Mouse (Mus musculus) forebrain, embryonic 10.5 days (tissue): ENCODE data around the gene Dyrk2. TPM values are rescaled to one million over a fixed set of nuclear protein-coding genes. Genes with fewer than 3 reads are reported as not detected.
A peak's percentile ranks its signal among the peaks of the same experiment; 100 is the strongest.

Source experiments
- DNase-seq: peaks from one replicate; pipeline ENCODE4 v3.0.0-alpha.2; 2017; ENCODE audit warnings: low spot score; ENCODE audit errors: extremely low spot score
- H3K27ac ChIP-seq: fragments of 300-500 bp; sonication (generic); 2 replicates; pipeline ENCODE4 v1.5.1; 2016; ENCODE audit warnings: mild to moderate bottlenecking
- H3K27me3 ChIP-seq: fragments of 300-500 bp; sonication (generic); 2 replicates; pipeline ENCODE4 v1.6.1; 2016; ENCODE audit warnings: mild to moderate bottlenecking; ENCODE audit not compliant: poor library complexity, severe bottlenecking
- H3K36me3 ChIP-seq: fragments of 300-500 bp; sonication (generic); replicated peaks from 2 replicates; pipeline ENCODE4 v1.6.1; 2016; ENCODE audit warnings: mild to moderate bottlenecking, moderate library complexity
- H3K4me1 ChIP-seq: fragments of 300-500 bp; sonication (generic); 2 replicates; pipeline ENCODE4 v1.6.1; 2016
- H3K4me3 ChIP-seq: fragments of 300-500 bp; sonication (generic); 2 replicates; pipeline ENCODE4 v1.5.1; 2016; ENCODE audit warnings: mild to moderate bottlenecking, moderate library complexity
- H3K9me3 ChIP-seq: fragments of 300-500 bp; sonication (generic); 2 replicates; pipeline ENCODE4 v1.6.1; 2016; ENCODE audit warnings: mild to moderate bottlenecking, moderate library complexity
- WGBS: fragments of 180-500 bp; shearing (Covaris S2); methylation state at CpG from one replicate; pipeline ENCODE4 v1.1.7; 2016; 5-methylcytosine and 5-hydroxymethylcytosine counted together
- polyA plus RNA-seq: library from polyadenylated mRNA; unstranded; fragments of >200 nt; fragmentation: Nextera tagmentation; extraction: Ambion mirVana; gene quantifications from 2 replicates; pipeline ENCODE4 v1.2.1, GENCODE M21; 2016

The Dyrk2 gene
- polyA plus RNA-seq, 1 experiment from 2014 or later, result 7.2 TPM

DNA sequence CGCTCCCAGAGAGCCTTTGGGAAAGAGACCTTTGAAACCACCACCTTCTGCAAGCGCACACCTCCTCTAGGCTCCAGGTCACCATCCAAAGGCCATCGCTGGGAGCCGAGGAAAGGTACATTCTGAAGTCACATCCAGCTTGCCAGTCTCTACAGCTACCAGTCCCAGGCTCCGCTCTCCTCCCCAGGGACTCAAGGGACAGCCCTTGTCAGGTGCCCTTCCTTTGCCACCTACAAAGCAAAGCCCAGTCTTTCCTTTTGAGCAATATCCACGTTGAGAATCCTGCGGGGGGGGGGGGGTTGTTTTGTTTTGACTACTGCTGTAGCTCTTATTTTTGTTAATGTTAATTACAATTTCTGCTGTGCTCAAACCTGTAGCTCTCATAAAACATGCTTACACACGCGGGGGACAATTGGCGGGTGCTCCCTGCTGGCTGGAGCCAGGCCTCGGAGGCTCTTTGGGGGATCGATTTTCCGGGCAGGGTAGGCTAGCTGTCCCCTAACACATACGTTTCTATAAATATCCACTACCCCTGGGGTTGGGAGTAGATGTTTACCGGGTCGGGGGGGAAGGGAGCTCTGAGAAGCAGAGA, 2.6 kb downstream of the Dyrk2 start:
- DNase-seq, result no peak
- Histone ChIP-seq H3K27me3 (no peaks in the 10 kb centered on the region), H3K36me3 (peaks cover 40% of the 10 kb centered on the region), H3K9me3 (peaks cover 6% of the 10 kb centered on the region; the same call in 1 of the 2 replicates), H3K4me3 (peak overlapping the region; percentile 97), H3K27ac (peak overlapping the region; percentile 99), H3K4me1 (peaks cover 54% of the 10 kb centered on the region)
- WGBS, result 12% methylated on average over 16 of the region's 16 CpGs

- Histone ChIP-seq H3K4me3 (no peak overlapping the region), H3K36me3 (peaks cover 64% of the 10 kb centered on the region), H3K9me3 (peaks cover 31% of the 10 kb centered on the region), H3K27ac (no peak overlapping the region), H3K27me3 (no peaks in the 10 kb centered on the region), H3K4me1 (peaks cover 37% of the 10 kb centered on the region)
- WGBS, result 97% methylated on average over 7 of the region's 7 CpGs
- no peak for DNase-seq
Measured at GRCm38 (mm10) chr10:118864976-118865375, 5.0 kb downstream of the Dyrk2 start.

DNA sequence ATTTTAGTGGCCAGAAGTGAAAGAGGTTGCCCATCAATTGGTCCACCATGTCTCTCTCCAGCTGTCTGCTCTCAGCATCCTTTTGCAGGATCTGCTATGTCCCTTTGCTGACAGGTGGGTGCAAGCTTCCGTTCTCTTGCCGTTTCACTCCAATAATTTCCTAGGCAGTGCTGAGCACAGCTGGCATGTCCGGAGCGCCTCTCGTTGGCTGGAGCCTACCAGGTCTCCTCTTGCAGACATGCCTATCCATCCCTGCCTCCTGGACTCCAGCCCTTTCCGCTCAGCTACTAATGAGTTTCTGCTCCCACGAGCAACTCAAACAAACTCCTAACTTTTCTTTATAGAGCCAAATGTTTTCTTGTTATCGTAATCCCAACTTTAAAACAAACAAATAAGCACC, 6.4 kb downstream of the Dyrk2 start:
- peaks cover 78% of the 10 kb centered on the region for H3K36me3 ChIP-seq

DNA sequence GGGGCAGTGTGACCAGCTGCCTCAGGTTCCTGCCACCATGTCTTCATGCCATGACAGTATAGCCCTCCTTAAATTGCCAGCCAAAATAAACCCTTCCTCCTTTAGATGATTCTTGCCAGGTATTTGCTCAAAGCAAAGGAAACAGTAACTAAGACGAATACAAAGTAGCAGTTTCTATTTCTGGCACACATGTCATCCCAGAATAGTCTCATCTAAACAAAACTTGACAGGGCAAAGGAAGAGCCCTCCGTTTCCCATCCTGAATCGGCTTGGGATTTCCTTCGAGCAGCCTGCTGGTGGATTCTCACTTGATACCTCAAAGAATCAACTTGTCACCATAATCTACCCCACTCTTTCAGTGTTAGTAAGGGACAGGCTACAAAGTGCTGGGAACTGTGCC, 7.8 kb downstream of the Dyrk2 start:
- Histone ChIP-seq H3K4me3 (no peak overlapping the region), H3K9me3 (peaks cover 38% of the 10 kb centered on the region), H3K4me1 (peaks cover 26% of the 10 kb centered on the region), H3K36me3 (peaks cover 91% of the 10 kb centered on the region), H3K27me3 (no peaks in the 10 kb centered on the region), H3K27ac (no peak overlapping the region)
- WGBS, result 91% methylated on average over 4 of the region's 4 CpGs
- no peak for DNase-seq

More for the DNA sequence above, 6.4 kb downstream of the Dyrk2 start:
- WGBS, result 96% methylated on average over 8 of the region's 8 CpGs
- H3K4me1 ChIP-seq, result peaks cover 30% of the 10 kb centered on the region
- H3K4me3 ChIP-seq, result no peak overlapping the region
- H3K9me3 ChIP-seq, result peaks cover 38% of the 10 kb centered on the region
- H3K27me3 ChIP-seq, result no peaks in the 10 kb centered on the region
- no peak for DNase-seq
- no peak overlapping the region for H3K27ac ChIP-seq

DNA sequence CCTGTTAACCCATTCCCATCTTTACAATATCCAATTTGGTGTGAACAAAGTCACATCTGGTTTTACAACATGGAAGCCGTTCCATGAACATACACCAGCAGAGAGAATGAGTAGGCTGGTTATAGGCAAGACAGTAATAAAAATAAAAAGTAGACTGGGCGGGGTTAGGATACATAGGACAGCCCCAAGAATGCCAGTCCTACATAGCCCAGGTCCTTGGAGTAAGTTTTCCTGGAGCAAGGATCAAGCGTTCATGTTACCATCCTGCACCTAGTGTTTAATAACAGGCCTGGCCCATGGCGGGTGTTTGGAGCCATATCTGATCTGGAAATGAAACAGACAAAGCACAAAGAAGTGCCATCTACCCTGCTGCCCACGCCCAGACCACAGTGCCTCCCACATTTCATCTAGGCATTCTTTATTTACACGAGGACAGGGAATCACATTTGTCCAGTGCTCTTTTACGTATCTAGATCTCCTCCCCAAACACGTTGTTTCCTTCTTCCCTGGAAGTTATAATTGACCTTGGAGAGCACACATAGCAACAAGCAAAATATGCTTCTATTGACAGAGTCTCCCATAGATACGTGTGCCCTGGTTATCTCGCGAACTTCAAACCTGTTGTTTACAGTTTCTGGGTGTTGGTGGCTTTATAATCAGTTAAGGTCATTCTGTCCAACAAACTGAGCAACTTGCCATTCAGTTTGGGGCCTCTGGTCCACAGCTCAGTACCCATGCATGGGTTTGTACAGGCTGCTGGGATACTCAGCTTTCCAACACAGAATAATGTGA, 8.6 kb downstream of the Dyrk2 start:
- no peak for DNase-seq
- no peak overlapping the region for H3K4me3 ChIP-seq
- H3K9me3 ChIP-seq, result peaks cover 38% of the 10 kb centered on the region
- H3K27ac ChIP-seq, result no peak overlapping the region
- 96% methylated on average over 11 of the region's 11 CpGs for WGBS
- no peaks in the 10 kb centered on the region for H3K27me3 ChIP-seq
- peaks cover 25% of the 10 kb centered on the region for H3K4me1 ChIP-seq
- peaks cover 97% of the 10 kb centered on the region for H3K36me3 ChIP-seq

GRCm38 (mm10) chr10:118859655-118860054, 10.4 kb downstream of the Dyrk2 start:
- H3K9me3 ChIP-seq, result peaks cover 38% of the 10 kb centered on the region
- peaks cover 93% of the 10 kb centered on the region for H3K36me3 ChIP-seq
- H3K27me3 ChIP-seq, result no peaks in the 10 kb centered on the region
- H3K4me1 ChIP-seq, result peaks cover 14% of the 10 kb centered on the region; the same call in 1 of the 2 replicates
- WGBS, result 97% methylated on average over 21 of the region's 21 CpGs
- no peak overlapping the region for H3K27ac ChIP-seq
- no peak for DNase-seq
- H3K4me3 ChIP-seq, result no peak overlapping the region

DNA sequence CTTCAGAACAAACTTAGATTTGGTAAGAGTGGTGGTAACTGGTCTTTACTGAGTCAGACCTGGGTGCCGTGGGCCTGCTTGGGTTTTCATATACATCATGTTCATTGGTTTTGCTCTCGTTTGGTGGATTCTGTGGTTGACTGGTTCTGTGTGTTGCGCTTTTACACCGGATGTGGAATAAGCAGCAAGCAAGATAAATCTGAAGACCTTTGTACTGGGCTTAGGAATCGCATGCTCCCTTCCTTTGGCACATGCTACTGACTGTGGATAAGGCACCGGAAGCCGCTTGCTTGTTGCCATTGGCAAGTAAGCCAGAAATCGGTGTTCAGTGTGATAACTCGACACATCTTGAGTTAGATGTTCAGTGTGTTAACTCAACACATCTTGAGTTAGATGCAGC, 15.4 kb downstream of the Dyrk2 start:
- no peak overlapping the region for H3K4me3 ChIP-seq
- no peak for DNase-seq
- no peak overlapping the region for H3K27ac ChIP-seq
- peaks cover 8% of the 10 kb centered on the region; the same call in 1 of the 2 replicates for H3K4me1 ChIP-seq
- WGBS, result 93% methylated on average over 9 of the region's 9 CpGs
- H3K27me3 ChIP-seq, result no peaks in the 10 kb centered on the region
- H3K36me3 ChIP-seq, result peaks cover 45% of the 10 kb centered on the region
- peaks cover 4% of the 10 kb centered on the region for H3K9me3 ChIP-seq

GRCm38 (mm10) chr10:118852554-118852953, 17.5 kb downstream of the Dyrk2 start:
- Histone ChIP-seq H3K4me1 (peaks cover 8% of the 10 kb centered on the region; the same call in 1 of the 2 replicates), H3K27ac (no peak overlapping the region), H3K27me3 (no peaks in the 10 kb centered on the region), H3K9me3 (no peaks in the 10 kb centered on the region), H3K36me3 (peaks cover 25% of the 10 kb centered on the region), H3K4me3 (no peak overlapping the region)
- DNase-seq, result no peak
- WGBS, result 88% methylated on average over 16 of the region's 16 CpGs

GRCm38 (mm10) chr10:118848501-118848900, 21.5 kb downstream of the Dyrk2 start:
- peaks cover 9% of the 10 kb centered on the region for H3K4me1 ChIP-seq
- 83% methylated on average over 4 of the region's 4 CpGs for WGBS
- no peak overlapping the region for H3K27ac ChIP-seq
- no peak for DNase-seq
- no peaks in the 10 kb centered on the region for H3K36me3 ChIP-seq
- no peak overlapping the region for H3K4me3 ChIP-seq
- no peaks in the 10 kb centered on the region for H3K9me3 ChIP-seq
- no peaks in the 10 kb centered on the region for H3K27me3 ChIP-seq

DNA sequence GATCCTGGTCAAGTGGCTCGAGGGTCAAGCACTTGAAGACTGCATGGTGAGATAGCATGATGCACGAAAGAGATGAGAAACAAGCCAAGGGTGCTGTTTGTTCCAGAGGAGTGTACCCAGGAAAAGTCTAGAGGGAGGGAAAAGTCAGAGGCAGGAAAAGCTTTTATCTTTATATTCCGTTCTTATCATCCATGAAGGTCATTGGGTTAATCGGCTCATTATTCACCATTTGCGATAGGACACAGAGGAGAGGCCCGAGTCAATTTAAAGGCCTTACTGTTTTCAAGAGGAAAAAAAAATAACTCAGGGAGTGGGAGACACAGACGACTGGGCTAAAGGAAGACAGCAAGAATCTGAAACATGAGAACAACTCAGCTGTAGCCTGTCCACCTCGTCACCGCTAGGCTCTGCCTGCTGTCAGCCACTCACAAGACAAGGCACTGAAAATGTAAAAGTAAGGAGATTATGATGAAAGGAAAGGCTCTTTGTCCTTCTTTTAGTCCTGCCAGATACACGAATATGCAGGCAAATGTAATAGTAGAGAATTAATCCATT, 22.9 kb downstream of the Dyrk2 start:
- Histone ChIP-seq H3K9me3 (no peaks in the 10 kb centered on the region), H3K27me3 (no peaks in the 10 kb centered on the region), H3K27ac (no peak overlapping the region), H3K36me3 (no peaks in the 10 kb centered on the region), H3K4me1 (peaks cover 9% of the 10 kb centered on the region), H3K4me3 (no peak overlapping the region)
- DNase-seq, result no peak
- WGBS, result 64% methylated on average over 10 of the region's 10 CpGs

DNA sequence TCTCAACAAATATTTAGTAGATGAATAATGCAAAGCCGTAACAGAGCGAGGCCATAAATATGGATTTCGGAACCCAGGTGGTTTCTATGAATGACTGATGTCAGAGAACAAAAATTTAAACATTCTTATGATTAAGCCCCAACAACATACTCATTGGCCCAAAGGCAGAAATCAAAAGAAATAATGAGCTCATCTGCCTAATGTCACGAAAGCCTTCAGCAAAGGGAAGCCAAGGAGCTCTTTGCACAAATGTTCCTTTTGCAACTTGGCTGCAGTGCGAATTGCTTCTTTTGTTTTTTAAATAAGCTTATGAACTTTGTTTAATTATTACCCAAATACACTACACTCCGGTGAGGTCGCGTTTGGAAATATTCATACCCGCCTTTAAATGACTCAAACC, 29.4 kb downstream of the Dyrk2 start:
- H3K27me3 ChIP-seq, result no peaks in the 10 kb centered on the region
- 95% methylated on average over 9 of the region's 9 CpGs for WGBS
- no peaks in the 10 kb centered on the region for H3K9me3 ChIP-seq
- no peak overlapping the region for H3K4me3 ChIP-seq
- no peak overlapping the region for H3K27ac ChIP-seq
- H3K36me3 ChIP-seq, result no peaks in the 10 kb centered on the region
- H3K4me1 ChIP-seq, result no peaks in the 10 kb centered on the region
- DNase-seq, result no peak

GRCm38 (mm10) chr10:118839343-118840141, 30.5 kb downstream of the Dyrk2 start:
- WGBS, result 94% methylated on average over 19 of the region's 19 CpGs
- Histone ChIP-seq H3K36me3 (no peaks in the 10 kb centered on the region), H3K9me3 (no peaks in the 10 kb centered on the region), H3K27me3 (no peaks in the 10 kb centered on the region), H3K27ac (no peak overlapping the region), H3K4me1 (no peaks in the 10 kb centered on the region), H3K4me3 (no peak overlapping the region)
- no peak for DNase-seq
